Mouse (Mus musculus): ENCODE results near the gene Zfp97. TPM values are rescaled to one million over a fixed set of nuclear protein-coding genes. Genes with fewer than 3 reads are reported as not detected.
"Not testable (repeated sequence)": the region's sequence is repeated elsewhere in the genome, so short reads cannot be mapped to it uniquely, and the experiment has no call there.

The Zfp97 gene
- total and polyA plus RNA-seq, 3 experiments: 5.0 to 17.0 (median 6.5) TPM

DNA sequence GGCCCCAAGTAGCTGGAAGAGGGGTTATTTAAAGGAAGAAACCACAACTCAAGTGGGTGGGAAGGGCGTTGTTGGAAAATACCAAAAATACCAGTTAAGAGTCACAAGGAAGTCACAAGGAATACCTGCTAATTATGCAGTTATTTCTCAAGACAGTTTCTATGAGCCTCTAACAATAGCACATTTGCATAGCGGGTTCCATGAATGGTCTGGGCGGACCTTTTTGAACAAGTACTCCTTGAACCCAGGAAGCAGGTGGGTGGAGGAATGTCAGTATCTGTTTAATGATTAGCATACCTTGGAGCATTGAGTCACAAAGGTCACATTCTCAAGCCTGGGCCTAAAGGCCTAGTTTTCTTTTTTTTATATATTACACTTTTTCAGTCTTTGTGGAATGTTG lies 74.9 kb downstream of the Zfp97 start:
- H3K9ac ChIP-seq (ENCODE audit: insufficient read depth, low read depth); in situ Hi-C loops (cut with MboI; ENCODE audit: low pct_ligation_motif_present, low pct_unique_long_range_greater_than_20kb, low sequenced_read_pairs); H3K9me3 ChIP-seq (replicated peaks; ENCODE audit: low read length); H3K4me3 ChIP-seq (replicated peaks in 1 of 3; ENCODE audit: low read depth in 2 of 3, low read length in 2 of 3, poor library complexity in 1 of 3); DNase-seq (ENCODE audit: extremely low read depth); H3K27ac ChIP-seq (ENCODE audit: insufficient read depth, low read depth); H3K36me3 ChIP-seq (replicated peaks in 1 of 2; ENCODE audit: control insufficient read depth in 1 of 2, insufficient read depth in 1 of 2, low read length in 1 of 2); dilution Hi-C loops (cut with MboI; ENCODE audit: extremely low pct_ligation_motif_present, extremely low pct_unique_long_range_greater_than_20kb, low sequenced_read_pairs); H3K4me2 ChIP-seq (ENCODE audit: insufficient read depth, low read depth, poor library complexity, severe bottlenecking); H3K27me3 ChIP-seq (replicated peaks); H3K79me2 ChIP-seq (replicated peaks; ENCODE audit: control insufficient read depth, extremely low read depth, insufficient read depth, poor library complexity, severe bottlenecking); H3K4me1 ChIP-seq (ENCODE audit: control insufficient read depth in 1 of 2, insufficient read depth in 2 of 2): not testable (repeated sequence)

Other genes with a start within 250 kb of the Zfp97 start
- 1.5 and 1.9 TPM in 2 replicates for gene Zfp960, start 57.3 kb upstream of the Zfp97 start, total RNA-seq (2012; rRNA removed)
- 3.2 and 3.7 TPM in 2 replicates for gene Zfp960, start 57.3 kb upstream of the Zfp97 start, total RNA-seq (2014; rRNA removed)
- gene Zfp960, start 57.3 kb upstream of the Zfp97 start, polyA plus RNA-seq (2012; ENCODE audit: insufficient read length, low read depth): 1.2 and 2.2 TPM in 2 replicates